Mouse (Mus musculus) G1E (cell line): ENCODE data around the gene Vps53. TPM values are rescaled to one million over a fixed set of nuclear protein-coding genes. Genes with fewer than 3 reads are reported as not detected.

Source experiments
- ATAC-seq: 2 replicates; pipeline ENCODE4 v1.8.0; 2016; ENCODE audit warnings: mild to moderate bottlenecking; ENCODE audit not compliant: insufficient number of reproducible peaks, poor library complexity, low FRiP score, severe bottlenecking; ENCODE audit errors: extremely low read depth
- DNase-seq: peaks from one replicate; pipeline ENCODE4 v3.0.0; 2012; ENCODE audit warnings: low spot score
- H3K27me3 ChIP-seq: 2 replicates; pipeline ENCODE4 v1.6.1; 2012; ENCODE audit warnings: mild to moderate bottlenecking, low read length, inconsistent platforms; ENCODE audit not compliant: insufficient read depth
- H3K36me3 ChIP-seq: replicated peaks from 2 replicates; pipeline ENCODE3; 2012; ENCODE audit warnings: mild to moderate bottlenecking, inconsistent platforms
- H3K4me1 ChIP-seq: 2 replicates; pipeline ENCODE4 v1.6.1; 2012; ENCODE audit warnings: low read depth, low read length, inconsistent platforms, mixed read lengths; ENCODE audit not compliant: insufficient read depth
- H3K4me3 ChIP-seq: 2 replicates; pipeline ENCODE4 v1.5.1; 2012; ENCODE audit warnings: low read depth, mild to moderate bottlenecking, inconsistent platforms, low read length, moderate library complexity, mixed read lengths
- H3K9me3 ChIP-seq: replicated peaks from 2 replicates; pipeline ENCODE4 v1.6.1; 2012; ENCODE audit warnings: inconsistent platforms
- CTCF ChIP-seq: IDR thresholded peaks from 2 replicates; pipeline ENCODE4 v1.5.1; 2012; ENCODE audit warnings: low read depth, low read length, inconsistent platforms, mixed read lengths
- GATA1 ChIP-seq: IDR thresholded peaks from 2 replicates; pipeline ENCODE4 v1.6.1; 2012; ENCODE audit warnings: borderline replicate concordance, low read length, inconsistent platforms, mixed read lengths
- GATA2 ChIP-seq: IDR thresholded peaks from 2 replicates; pipeline ENCODE4 v1.6.1; 2012; ENCODE audit warnings: low read depth, low read length, inconsistent platforms, borderline replicate concordance
- POLR2AphosphoS5 ChIP-seq: IDR thresholded peaks from 2 replicates; pipeline ENCODE4 v1.6.1; 2012; ENCODE audit warnings: low read depth, low read length, inconsistent platforms; ENCODE audit not compliant: insufficient replicate concordance
- TAL1 ChIP-seq: conservative IDR thresholded peaks from 2 replicates; pipeline ENCODE4 v1.6.1; 2012; ENCODE audit warnings: low read depth, low read length, inconsistent platforms, mixed read lengths
- polyA plus RNA-seq: library from polyadenylated mRNA; stranded (reverse); fragments of >175 nt; gene quantifications from 2 replicates; pipeline ENCODE4 v1.2.3, GENCODE M21; 2012
- total RNA-seq, 2 experiments: library from RNA; stranded (forward) in 1 of 2; stranded (reverse) in 1 of 2; fragments of 200-1000 nt in 1 of 2; fragments of >200 nt in 1 of 2; fragmentation: Nextera tagmentation in 1 of 2; gene quantifications; 2 replicates each; pipeline ENCODE4 v1.2.3; 2014 to 2017

Vps53 gene
- total and polyA plus RNA-seq, 3 experiments = 26.1 to 39.3 (median 35.5) TPM

GRCm38 (mm10) chr11:76050967-76051512 lies 128.4 kb downstream of the Vps53 start:
- DNase-seq = no peak
- no peaks in the 10 kb centered on the region for H3K27me3 ChIP-seq
- no peak for TF ChIP-seq POLR2AphosphoS5
- TF ChIP-seq GATA2 = no peak
- no peak for TF ChIP-seq GATA1
- no peak for TF ChIP-seq TAL1
- ATAC-seq = no peak
- no peak overlapping the region for H3K4me3 ChIP-seq
- H3K4me1 ChIP-seq = no peaks in the 10 kb centered on the region
- peaks cover 20% of the 10 kb centered on the region for H3K36me3 ChIP-seq
- H3K9me3 ChIP-seq = no peaks in the 10 kb centered on the region

GRCm38 (mm10) chr11:76050509-76050908 lies 128.9 kb downstream of the Vps53 start:
- DNase-seq (no peak), ATAC-seq (no peak)
- Histone ChIP-seq H3K4me3 (no peak overlapping the region), H3K9me3 (no peaks in the 10 kb centered on the region), H3K36me3 (peaks cover 22% of the 10 kb centered on the region), H3K4me1 (no peaks in the 10 kb centered on the region), H3K27me3 (no peaks in the 10 kb centered on the region)
- TF ChIP-seq GATA2 (no peak), TAL1 (no peak), POLR2AphosphoS5 (no peak), CTCF (no peak), GATA1 (no peak)

- TF ChIP-seq GATA1 (no peak), CTCF (no peak)
- Histone ChIP-seq H3K9me3 (no peaks in the 10 kb centered on the region), H3K27me3 (peaks cover 10% of the 10 kb centered on the region), H3K36me3 (peaks cover 23% of the 10 kb centered on the region), H3K4me3 (no peak overlapping the region), H3K4me1 (no peaks in the 10 kb centered on the region)
- DNase-seq = no peak
- ATAC-seq = no peak
These were observed 134.1 kb downstream of the Vps53 start for GRCm38 (mm10) chr11:76045367-76045766.

- H3K27me3 ChIP-seq = peaks cover 10% of the 10 kb centered on the region
- TF ChIP-seq GATA2 (no peak), CTCF (no peak), TAL1 (no peak), GATA1 (no peak), POLR2AphosphoS5 (no peak)
- H3K9me3 ChIP-seq = no peaks in the 10 kb centered on the region
- ATAC-seq (no peak), DNase-seq (no peak)
- H3K4me3 ChIP-seq = no peak overlapping the region
- no peaks in the 10 kb centered on the region for H3K4me1 ChIP-seq
- H3K36me3 ChIP-seq = peaks cover 23% of the 10 kb centered on the region
These were observed 135.0 kb downstream of the Vps53 start for GRCm38 (mm10) chr11:76044468-76044867.

- DNase-seq (no peak), ATAC-seq (no peak)
- TF ChIP-seq GATA1 (no peak), CTCF (no peak), TAL1 (no peak), GATA2 (no peak), POLR2AphosphoS5 (no peak)
- H3K4me1 ChIP-seq = no peaks in the 10 kb centered on the region
- peaks cover 21% of the 10 kb centered on the region for H3K36me3 ChIP-seq
- H3K27me3 ChIP-seq = peaks cover 12% of the 10 kb centered on the region
- no peak overlapping the region for H3K4me3 ChIP-seq
- no peaks in the 10 kb centered on the region for H3K9me3 ChIP-seq
These were observed 136.6 kb downstream of the Vps53 start for GRCm38 (mm10) chr11:76042882-76043281.

GRCm38 (mm10) chr11:76042041-76042638 lies 137.3 kb downstream of the Vps53 start:
- H3K4me1 ChIP-seq = no peaks in the 10 kb centered on the region
- H3K4me3 ChIP-seq = no peak overlapping the region
- TF ChIP-seq POLR2AphosphoS5 = no peak
- TF ChIP-seq GATA1 = no peak
- TF ChIP-seq TAL1 = no peak
- TF ChIP-seq GATA2 = no peak
- TF ChIP-seq CTCF = no peak
- H3K9me3 ChIP-seq = no peaks in the 10 kb centered on the region
- peaks cover 12% of the 10 kb centered on the region for H3K27me3 ChIP-seq
- DNase-seq (no peak), ATAC-seq (no peak)
- H3K36me3 ChIP-seq = peaks cover 19% of the 10 kb centered on the region

GRCm38 (mm10) chr11:76040761-76041376 lies 138.6 kb downstream of the Vps53 start:
- DNase-seq (no peak), ATAC-seq (no peak)
- Histone ChIP-seq H3K4me3 (no peak overlapping the region), H3K36me3 (peaks cover 10% of the 10 kb centered on the region), H3K4me1 (no peaks in the 10 kb centered on the region), H3K27me3 (peaks cover 12% of the 10 kb centered on the region), H3K9me3 (no peaks in the 10 kb centered on the region)
- TF ChIP-seq CTCF = no peak
- TF ChIP-seq POLR2AphosphoS5 = no peak
- TF ChIP-seq GATA2 = no peak
- TF ChIP-seq GATA1 = no peak
- TF ChIP-seq TAL1 = no peak
